Mouse (Mus musculus) yolk sac, embryonic 10.5 days (tissue): ENCODE measurements around the gene Tmem44.

Experiments
- DNase-seq: peaks from one replicate; pipeline ENCODE4 v3.0.0-alpha.2; 2017; ENCODE audit warnings: low spot score

The Tmem44 gene

GRCm38 (mm10) chr16:30517666-30518283 lies 32.9 kb downstream of the Tmem44 start:
- DNase-seq = no peak

DNA sequence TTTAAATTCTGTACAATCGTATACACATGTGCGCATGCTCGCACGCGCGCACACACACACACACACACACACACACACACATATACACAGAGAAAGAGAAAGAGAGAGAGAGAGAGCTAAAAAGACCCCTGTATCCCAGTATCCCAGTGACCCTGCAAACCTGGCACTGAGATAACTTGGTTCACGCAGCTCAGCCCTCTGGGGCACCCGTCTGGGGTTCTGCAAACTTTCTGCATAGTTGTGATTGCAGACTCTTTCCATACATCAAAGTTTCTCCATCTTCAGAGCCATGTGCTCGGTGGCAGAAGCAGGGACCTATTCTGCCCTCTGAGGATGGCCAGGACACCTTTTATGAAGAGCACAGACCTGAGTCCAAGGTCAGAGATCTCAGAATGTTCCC lies 33.6 kb downstream of the Tmem44 start:
- DNase-seq = no peak

GRCm38 (mm10) chr16:30515418-30515817 lies 35.2 kb downstream of the Tmem44 start:
- no peak for DNase-seq

DNA sequence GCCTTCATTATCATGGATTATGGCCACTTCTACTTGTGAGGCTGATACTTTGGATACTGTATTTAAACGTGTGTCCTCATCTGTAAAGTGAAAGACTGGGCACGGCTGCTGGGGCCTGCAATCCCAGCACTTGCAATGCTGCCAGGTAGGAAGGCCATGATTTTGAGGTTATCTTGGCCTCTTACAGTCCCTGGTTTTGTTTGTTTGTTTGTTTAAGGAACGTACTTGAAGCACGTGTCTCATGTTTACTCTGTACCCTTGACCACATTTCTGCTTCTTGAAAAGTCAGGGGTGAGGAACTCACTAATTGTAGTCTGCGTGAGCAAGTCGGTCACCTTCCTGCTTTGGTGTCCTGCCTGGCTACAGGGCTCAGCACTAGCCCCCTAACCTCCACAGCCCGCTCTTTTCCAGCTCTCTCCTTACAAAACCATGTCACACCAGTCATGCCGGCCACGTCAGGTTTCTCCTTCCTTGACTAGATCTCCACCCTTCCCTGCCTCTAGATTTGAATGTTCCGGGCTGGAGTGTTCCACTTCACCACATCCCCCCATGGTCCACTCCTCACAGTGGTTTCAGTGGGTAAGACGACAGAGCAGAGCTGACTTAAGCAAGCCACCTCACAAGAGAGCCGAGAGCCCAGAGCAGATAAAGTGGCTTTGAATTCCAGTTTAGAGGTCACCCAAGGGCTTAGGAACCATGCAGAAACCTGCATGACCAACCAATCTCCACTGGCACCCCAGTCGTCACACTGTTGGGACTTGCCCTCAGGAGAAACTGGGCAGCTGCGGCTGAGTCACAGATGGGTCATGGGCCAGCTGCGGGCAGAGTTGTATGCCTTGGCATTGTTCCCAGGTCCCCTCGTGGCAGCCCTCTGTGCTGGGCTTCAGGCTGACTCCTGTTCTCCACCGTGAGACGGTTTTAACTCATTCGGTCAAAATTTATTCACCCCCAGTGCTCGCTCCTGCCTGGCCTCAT lies 37.3 kb downstream of the Tmem44 start:
- DNase-seq = no peak

DNA sequence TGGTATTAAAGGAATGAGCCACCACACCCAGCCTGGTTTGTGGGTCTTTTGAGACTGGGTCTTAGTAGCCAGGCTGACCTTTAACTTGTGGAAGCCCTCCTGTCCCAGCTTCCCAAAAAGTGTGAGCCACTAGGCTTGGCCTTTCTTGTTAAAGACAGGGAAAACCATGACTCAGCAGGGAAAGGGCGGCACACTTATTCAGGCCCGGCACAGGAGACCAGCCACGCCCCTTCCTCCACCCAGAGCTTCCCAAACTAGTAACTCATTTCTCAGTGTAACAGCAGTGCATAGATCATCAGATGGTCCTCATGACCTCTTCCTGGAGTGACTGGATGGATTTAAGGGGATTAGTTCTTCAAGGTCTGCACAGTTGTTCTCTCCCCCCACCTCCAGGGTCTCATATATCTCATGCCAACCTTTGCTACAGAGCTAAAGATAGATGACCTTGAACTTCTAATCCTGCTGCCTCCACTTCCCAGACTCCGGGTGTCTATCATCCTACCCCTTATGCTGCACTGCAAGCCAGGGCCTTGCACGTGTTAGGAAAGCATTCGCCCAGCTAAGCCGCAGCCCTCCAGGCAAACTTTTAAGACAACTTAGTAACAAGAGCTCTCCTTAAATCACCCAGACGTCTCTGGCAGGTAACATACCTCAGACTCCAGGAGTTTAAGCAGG lies 38.1 kb downstream of the Tmem44 start:
- peak; percentile 85 for DNase-seq

- no peak for DNase-seq
Observed at GRCm38 (mm10) chr16:30511563-30512340, 38.9 kb downstream of the Tmem44 start.

DNA sequence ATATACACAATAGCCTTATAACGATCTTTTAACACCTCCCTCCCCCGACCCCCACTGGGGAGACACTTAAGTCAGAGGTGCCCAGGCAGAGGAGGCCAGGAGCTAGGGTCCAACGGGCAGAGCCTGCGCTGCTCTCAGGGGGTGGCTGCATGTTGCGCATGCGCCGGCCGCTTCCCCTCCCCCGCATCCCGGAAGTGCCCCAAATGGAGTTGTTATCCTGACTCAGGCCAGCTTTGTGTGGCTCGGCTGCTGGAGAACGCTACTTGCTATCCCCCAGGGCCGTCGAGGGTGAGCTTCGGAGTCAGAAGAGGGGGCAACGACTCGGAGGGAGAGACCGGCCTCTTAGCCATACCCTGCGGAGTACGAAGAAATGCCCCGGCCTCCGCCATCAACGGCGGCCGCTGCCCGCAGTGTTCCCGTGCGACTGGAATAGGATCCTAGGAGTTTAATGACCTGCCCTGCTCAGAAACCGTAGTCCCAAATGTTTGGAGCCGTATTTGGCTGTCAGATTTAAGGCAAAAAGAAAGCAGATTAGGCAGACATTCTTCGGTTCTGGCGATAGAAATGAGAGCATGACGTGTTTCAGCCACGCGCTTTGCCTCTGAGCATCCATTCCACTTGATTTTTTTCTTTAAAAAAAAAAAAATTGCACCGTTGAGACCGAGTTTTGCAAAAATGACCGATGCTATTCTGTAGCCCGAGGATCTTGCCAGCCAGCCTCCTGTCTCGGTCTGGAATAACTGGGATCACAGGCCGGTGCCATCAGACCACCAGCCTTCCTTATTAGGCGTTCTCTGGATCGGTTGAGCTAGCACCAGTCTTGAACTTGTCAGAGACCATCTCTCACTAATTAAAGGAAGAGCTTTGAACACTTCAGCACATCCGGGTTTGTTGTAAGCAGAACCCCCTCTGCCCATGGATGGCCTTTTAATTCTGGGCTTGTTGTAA lies 39.9 kb downstream of the Tmem44 start:
- peak; percentile 90 for DNase-seq

- no peak for DNase-seq
Observed at GRCm38 (mm10) chr16:30510091-30510490, 40.6 kb downstream of the Tmem44 start.

- no peak for DNase-seq
Observed at GRCm38 (mm10) chr16:30509340-30509739, 41.3 kb downstream of the Tmem44 start.

- no peak for DNase-seq
Observed at GRCm38 (mm10) chr16:30508738-30509137, 41.9 kb downstream of the Tmem44 start.

- DNase-seq = no peak
Observed at GRCm38 (mm10) chr16:30507120-30507519, 43.5 kb downstream of the Tmem44 start.

GRCm38 (mm10) chr16:30505311-30506031 lies 45.2 kb downstream of the Tmem44 start:
- DNase-seq = no peak

- DNase-seq = no peak
Observed at GRCm38 (mm10) chr16:30504856-30505255, 45.8 kb downstream of the Tmem44 start.

DNA sequence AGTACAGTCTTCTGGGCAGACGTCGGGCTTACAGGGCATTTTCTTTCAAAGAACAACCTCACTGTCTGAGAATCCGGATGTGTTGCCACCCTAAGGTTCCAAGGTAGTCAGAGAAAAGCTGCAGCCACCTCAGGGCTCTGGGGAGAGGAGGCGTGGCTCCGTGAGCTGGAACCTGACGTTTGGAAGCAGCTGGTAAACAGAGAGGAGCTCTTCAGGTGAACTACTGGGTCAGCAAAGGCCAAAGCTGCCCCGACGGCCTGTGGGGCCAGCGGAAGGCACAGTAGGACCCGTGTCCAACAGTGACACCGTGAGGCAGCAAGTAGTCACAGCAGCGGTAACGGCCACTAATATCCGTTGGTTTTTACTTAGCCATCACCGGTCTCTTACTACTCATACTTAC lies 46.7 kb downstream of the Tmem44 start:
- peak; percentile 78 for DNase-seq

GRCm38 (mm10) chr16:30502221-30502891 lies 48.3 kb downstream of the Tmem44 start:
- peak; percentile 85 for DNase-seq

GRCm38 (mm10) chr16:30501621-30502020 lies 49.0 kb downstream of the Tmem44 start:
- no peak for DNase-seq

DNA sequence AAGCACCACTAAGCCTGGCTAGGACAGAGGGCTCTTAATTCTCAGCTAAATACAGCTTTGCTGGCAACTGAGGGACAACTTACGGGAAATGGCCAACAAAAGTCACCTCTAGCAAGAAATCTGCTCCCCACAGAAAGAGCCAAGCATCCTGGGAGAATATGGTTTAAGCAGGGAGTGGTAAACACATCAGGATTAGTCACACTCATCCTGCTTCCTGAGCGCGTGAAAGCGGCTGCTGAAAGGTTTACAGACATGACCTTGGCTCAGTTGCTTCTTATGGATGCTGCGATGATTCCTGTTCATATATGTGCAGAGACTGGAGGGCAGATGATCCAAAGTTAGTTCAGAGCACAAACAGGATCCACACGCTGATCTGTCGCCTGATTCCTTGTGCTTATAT lies 50.4 kb downstream of the Tmem44 start:
- DNase-seq = no peak

- DNase-seq = no peak
Observed at GRCm38 (mm10) chr16:30499126-30499857, 51.4 kb downstream of the Tmem44 start.

DNA sequence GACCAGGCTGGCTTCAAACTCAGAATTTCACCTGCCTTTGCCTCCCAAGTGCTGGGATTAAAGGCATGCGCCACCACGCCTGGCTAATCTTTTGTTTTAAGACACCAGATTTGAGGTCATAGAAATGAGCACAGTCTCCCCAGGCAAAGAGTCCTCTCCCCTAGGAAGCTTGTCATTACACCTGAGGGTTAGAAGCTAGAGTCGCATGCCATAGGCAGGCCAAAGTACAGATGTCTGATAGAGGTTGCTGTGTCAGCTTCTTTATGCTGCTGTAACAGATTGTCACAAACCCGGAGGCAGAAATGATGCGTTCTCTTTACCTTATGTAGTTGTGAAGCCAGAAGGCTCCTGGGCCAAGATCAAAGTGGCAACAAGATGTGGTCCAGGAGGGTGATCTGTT lies 53.3 kb downstream of the Tmem44 start:
- peak; percentile 46 for DNase-seq
